Mouse (Mus musculus) natural killer cell, adult 2 months (primary cell): ENCODE measurements around the gene Pnpla2.

ENCODE experiments used
- DNase-seq, 2 experiments: peaks; one replicate each; pipeline ENCODE4 v3.0.0; 2022; ENCODE audit warnings: low spot score in 2 of 2

Gene Pnpla2

DNA sequence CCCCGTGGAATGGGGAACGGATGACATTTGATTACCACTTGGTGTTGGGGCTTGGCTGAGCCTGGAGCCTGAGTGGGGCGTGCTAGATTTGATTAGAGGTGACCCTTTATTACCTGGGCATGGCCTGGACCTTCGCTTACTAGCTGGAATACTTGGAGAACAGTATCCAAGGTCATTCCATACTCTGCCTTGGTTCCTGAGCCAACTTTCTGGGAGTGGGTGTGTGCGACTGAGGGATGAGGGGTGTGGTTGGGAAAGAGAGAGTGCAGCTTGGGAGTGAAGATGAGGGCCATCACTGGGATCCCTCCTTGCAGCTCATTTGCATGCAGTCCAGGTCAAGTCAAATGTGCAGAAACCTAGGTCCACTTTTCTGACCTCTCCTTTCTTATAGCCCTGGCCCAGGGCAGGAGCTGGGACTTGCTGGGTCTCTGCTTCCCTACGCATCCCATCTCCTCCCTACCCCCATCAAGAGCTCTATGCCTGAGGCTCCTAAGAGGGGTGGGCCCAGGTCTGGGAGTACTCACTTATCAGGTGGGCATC lies 28.2 kb downstream of the Pnpla2 start:
- DNase-seq = no peak

GRCm38 (mm10) chr7:141484186-141485120 lies 29.5 kb downstream of the Pnpla2 start:
- DNase-seq = no peak

DNA sequence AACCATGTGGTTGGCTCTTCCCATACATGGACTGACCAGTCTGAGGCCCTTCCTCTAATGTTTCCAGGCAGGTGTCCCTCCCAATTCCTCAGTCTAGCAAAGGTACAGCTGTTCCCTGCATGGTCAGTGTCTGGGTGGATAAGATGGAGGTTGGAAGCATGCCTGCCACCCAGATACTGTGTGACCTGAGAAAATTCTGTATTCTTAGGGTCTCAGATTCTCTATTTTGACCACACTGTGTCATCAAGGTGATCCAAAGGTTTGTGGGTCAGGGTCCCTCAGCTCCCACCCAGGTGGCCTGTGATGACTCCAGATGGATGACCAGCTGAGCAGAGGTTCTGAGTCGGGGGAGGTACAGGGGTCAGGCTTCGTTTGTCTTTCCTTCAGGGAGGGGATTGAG lies 30.2 kb downstream of the Pnpla2 start:
- DNase-seq = no peak

- no peak for DNase-seq
Observed at GRCm38 (mm10) chr7:141485606-141486005, 30.6 kb downstream of the Pnpla2 start.

DNA sequence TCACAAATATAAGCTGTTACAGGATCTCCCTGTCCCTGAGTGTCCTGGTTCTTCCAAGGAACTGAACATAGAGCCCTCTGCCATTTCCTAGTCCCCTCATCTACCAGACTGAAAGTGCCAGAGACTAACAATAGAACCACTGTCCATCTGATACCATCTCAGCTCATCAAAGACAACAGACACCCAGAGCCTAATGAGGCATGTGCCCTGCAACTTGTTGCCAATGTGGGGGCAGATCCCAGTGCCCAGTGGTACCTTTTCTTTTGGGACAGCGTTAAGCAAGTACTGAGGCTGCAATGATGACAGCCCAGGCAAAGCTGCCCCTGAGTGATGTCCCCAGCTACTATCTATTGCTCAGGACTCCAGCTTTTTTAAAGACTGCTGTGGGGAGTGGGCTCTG lies 31.2 kb downstream of the Pnpla2 start:
- no peak for DNase-seq

- no peak for DNase-seq
Observed at GRCm38 (mm10) chr7:141487141-141487540, 32.1 kb downstream of the Pnpla2 start.

DNA sequence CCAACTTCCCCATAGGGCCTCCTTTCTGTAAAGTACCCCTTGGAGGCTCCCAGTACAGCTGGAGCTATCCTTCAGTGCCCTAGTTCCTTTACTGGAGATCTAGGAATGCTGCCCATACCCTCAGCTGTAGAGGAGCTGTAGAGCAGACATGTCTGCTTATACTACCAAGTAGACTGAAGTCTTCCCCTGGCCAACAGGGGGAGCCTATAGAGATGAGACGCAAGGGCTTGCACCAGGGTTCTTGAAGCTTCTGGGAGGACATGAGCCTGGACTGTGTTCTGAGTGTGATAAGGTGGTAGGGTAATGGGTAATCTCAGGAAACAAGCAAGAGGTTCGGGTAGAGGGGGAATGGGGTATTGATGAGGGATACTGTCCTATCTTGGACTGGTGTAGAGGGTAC lies 36.2 kb downstream of the Pnpla2 start:
- DNase-seq = no peak

DNA sequence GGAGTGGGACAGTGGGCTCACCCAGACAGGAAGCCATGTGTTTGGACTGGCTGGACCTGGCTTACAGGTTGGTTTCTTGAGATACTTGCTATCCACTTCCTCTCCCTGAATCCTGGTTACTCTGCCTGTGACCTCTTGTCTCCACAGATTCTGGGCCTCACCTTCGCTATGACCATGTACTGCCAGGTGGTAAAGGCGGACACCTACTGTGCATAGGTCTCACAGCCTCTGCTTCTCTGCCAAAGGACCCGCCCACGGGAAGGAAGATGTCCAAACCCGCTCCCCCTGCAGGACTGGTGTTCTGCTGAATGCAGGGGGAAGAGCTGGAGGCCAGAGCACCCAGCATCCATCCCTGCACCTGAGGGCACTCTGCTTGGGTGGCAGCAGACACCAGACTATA lies 37.7 kb downstream of the Pnpla2 start:
- no peak for DNase-seq

- no peak for DNase-seq
Observed at GRCm38 (mm10) chr7:141493729-141494128, 38.7 kb downstream of the Pnpla2 start.

DNA sequence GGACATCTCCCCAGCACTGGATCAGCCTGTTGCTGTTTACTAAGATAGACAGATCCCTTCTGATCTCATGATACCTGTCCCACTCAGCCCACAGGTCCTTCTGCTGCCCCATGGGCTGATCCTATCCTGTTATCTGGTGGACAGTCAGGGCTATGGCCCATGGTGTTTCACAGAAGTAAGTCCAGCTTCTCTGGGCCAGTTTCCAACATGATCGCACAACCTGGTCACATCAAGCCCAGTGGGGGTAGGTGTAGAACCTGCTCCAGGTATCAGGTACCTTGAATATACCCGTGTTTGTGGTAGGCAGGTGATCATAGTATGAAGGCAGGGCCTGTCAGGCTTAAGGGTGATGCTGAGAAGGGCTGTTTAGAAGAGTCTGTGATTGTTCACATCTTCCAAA lies 40.4 kb downstream of the Pnpla2 start:
- no peak for DNase-seq

GRCm38 (mm10) chr7:141495940-141496339 lies 40.9 kb downstream of the Pnpla2 start:
- DNase-seq = no peak

GRCm38 (mm10) chr7:141497600-141497999 lies 42.6 kb downstream of the Pnpla2 start:
- no peak for DNase-seq

- DNase-seq = no peak
Observed at GRCm38 (mm10) chr7:141501820-141502555, 47.0 kb downstream of the Pnpla2 start.

- DNase-seq = no peak
Observed at GRCm38 (mm10) chr7:141502556-141502905, 47.5 kb downstream of the Pnpla2 start.

DNA sequence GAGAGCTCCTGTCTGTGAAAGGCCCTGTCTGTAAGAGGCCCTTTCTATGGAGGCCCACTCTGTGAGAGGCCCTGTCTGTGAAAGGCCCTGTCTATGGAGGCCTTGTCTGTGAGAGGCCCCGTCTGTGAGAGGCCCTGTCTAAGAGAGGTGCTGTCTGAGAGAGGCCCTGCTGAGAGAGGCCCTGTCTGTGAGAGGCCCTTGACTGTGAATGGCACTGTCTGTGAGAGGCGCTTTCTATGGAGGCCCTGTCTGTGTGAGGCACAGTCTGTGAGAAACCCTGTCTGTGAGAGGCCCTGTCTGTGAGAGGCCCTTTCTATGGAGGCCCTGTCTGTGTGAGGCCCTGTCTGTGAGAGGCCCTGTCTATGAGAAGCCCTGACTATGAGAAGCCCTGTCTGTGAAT lies 51.3 kb downstream of the Pnpla2 start:
- DNase-seq = no peak

- DNase-seq = no peak
Observed at GRCm38 (mm10) chr7:141508160-141508559, 53.2 kb downstream of the Pnpla2 start.

DNA sequence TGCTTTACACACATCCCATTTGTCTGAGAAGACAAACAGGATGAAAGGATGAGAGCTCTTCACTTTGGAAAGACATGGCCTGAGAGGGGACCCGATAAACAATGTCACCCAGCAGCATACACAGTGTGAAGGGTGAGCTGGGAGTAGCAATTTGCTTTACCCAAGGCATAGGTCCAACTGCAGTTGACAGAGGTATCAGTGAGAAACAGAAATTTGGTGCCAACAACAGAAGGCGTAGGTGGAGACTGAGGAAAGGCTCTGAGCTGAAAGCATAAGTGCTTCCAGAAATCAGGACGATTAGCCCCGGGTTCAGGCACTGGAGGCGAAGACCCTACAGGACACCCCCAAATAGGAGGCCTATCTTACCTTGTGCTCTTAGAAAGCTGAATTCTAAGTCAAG lies 55.2 kb downstream of the Pnpla2 start:
- no peak for DNase-seq
